Mouse (Mus musculus) heart, adult 2 months (tissue): ENCODE measurements at regions not wholly inside any gene's neighbourhood (a gene's known extent, or its start where the extent isn't known, plus 50 kb on each side); places are given as distances from the start of the nearest gene placed in this dataset.

Source experiments
- DNase-seq, 2 experiments: peaks; one replicate each; pipeline ENCODE4 v3.0.0; 2021
- H3K27ac ChIP-seq: fragments of 200-600 bp; 2 replicates; pipeline ENCODE4 v1.8.1; 2022
- H3K27me3 ChIP-seq: fragments of 200-500 bp; 2 replicates; pipeline ENCODE4 v1.6.1; 2012; ENCODE audit warnings: mild to moderate bottlenecking, low read length, inconsistent platforms, mixed read lengths; ENCODE audit not compliant: control insufficient read depth, insufficient read depth
- H3K36me3 ChIP-seq: fragments of 200-500 bp; 2 replicates; pipeline ENCODE4 v1.6.1; 2012; ENCODE audit warnings: low read length, inconsistent platforms; ENCODE audit not compliant: control insufficient read depth, insufficient read depth
- H3K4me1 ChIP-seq: fragments of 200-500 bp; 2 replicates; pipeline ENCODE4 v1.6.1; 2011; ENCODE audit warnings: low read length; ENCODE audit not compliant: control insufficient read depth, insufficient read depth
- H3K4me3 ChIP-seq: fragments of 200-600 bp; 2 replicates; pipeline ENCODE4 v1.8.1; 2022
- H3K79me2 ChIP-seq: fragments of 200-500 bp; replicated peaks from 2 replicates; pipeline ENCODE4 v1.6.1; 2012; ENCODE audit warnings: mild to moderate bottlenecking, inconsistent platforms, low read length, moderate library complexity, mixed read lengths; ENCODE audit not compliant: control insufficient read depth, insufficient read depth
- H3K9ac ChIP-seq: fragments of 200-500 bp; 2 replicates; pipeline ENCODE4 v1.6.1; 2012; ENCODE audit warnings: low read depth, mild to moderate bottlenecking, control low read depth, inconsistent platforms, low read length, mixed read lengths
- CTCF ChIP-seq: fragments of 200-600 bp; IDR thresholded peaks from 2 replicates; pipeline ENCODE4 v1.8.1; 2022; ENCODE audit warnings: antibody characterized with exemption, mild to moderate bottlenecking, moderate library complexity
- EP300 ChIP-seq: fragments of 200-500 bp; IDR thresholded peaks from 2 replicates; pipeline ENCODE4 v1.6.1; 2011; ENCODE audit warnings: low read depth, low read length, control low read depth; ENCODE audit not compliant: insufficient read depth
- POLR2A ChIP-seq: fragments of 200-500 bp; IDR thresholded peaks from 2 replicates; pipeline ENCODE4 v1.6.1; 2011; ENCODE audit warnings: mild to moderate bottlenecking, low read depth, low read length, control low read depth; ENCODE audit not compliant: insufficient read depth
- WGBS: fragments of 180-500 bp; shearing (Covaris S2); methylation state at CpG from one replicate; pipeline ENCODE4 v1.1.7; 2018; 5-methylcytosine and 5-hydroxymethylcytosine counted together
- intact Hi-C: fragments of 180-260 bp; cut with DNase I; formaldehyde crosslinking; loops from one replicate; pipeline ENCODE4 v1.15.1; 2025

DNA sequence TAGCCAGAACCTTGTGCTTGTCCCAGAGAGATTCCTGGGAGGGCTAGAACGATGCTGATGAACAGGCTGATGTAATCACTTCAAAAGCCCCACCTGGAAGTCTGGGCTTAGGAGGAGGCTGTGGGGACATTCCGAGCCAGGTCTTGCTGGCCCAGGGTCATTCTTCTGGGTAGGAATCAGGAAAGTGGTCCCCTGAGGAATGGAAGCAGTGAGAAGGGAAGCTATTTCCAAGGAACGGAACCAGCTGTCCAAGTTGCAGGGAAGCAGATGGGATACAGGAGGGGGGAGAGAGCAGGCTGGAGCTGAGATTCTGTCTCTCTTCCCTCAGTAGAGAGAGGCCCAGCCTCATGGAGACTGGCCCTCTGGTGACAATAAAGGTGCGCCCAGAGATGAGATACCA is 243.9 kb downstream of the Tcf7l2 start:
- intact Hi-C loops = no loop called here
- no peak overlapping the region for H3K27ac ChIP-seq
- DNase-seq = peak; percentile 29 to 52
- H3K36me3 ChIP-seq = no peaks in the 10 kb centered on the region
- H3K4me3 ChIP-seq = no peak overlapping the region
- H3K4me1 ChIP-seq = no peaks in the 10 kb centered on the region
- no peaks in the 10 kb centered on the region for H3K79me2 ChIP-seq
- no peak overlapping the region for H3K9ac ChIP-seq
- no peak for TF ChIP-seq CTCF
- TF ChIP-seq EP300 = no peak
- TF ChIP-seq POLR2A = no peak
- 39% methylated on average over 4 of the region's 4 CpGs for WGBS
- H3K27me3 ChIP-seq = no peaks in the 10 kb centered on the region

DNA sequence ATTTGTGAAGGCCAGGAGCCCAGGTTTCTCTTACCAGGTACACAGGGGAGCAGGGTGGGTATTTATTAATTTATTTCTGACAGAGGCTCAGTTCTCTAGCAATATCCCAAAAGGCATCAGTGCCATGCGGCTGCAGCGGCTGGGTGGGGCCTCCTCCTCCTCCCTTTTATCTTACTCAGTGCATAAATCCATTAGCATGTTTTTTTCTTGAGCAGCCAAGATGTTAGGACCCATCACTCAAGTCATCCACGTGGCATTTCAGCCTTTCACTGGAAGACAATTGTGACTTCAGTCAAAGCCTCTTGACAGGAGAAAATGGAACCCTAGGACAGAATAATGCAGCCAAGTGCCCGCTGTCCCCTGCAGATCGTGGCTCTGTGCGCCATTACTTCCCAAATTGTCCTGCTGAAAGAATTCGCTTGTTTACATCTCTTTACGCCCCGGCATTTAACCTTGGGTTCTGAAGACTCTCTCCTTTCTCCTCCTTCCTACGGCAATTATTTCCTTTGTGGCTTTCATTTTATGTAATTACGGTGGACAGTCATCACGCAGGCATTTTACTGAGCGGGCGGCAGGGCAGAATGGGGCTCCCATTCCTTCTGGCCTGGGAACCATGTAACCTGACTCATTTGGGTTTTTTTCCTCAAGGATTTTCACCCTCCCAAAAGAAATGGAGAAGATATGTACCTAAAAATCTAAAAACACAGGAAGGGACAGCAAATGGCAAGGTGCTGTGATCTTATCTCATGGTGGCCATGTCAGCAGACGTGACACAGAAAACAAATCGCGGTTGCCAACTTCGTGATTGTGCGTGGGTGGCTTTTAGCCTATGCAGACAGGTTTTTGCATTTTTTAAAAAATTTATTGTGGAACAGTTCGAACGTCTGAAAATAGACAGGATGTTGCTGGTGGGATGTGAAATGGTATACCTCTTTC is 250.4 kb downstream of the Tcf7l2 start:
- intact Hi-C loops = no loop called here
- no peak for TF ChIP-seq CTCF
- no peak for TF ChIP-seq EP300
- no peak for TF ChIP-seq POLR2A
- H3K27me3 ChIP-seq = no peaks in the 10 kb centered on the region; the same call in 1 of the 2 replicates
- no peak overlapping the region for H3K4me3 ChIP-seq
- DNase-seq = no peak
- no peaks in the 10 kb centered on the region for H3K36me3 ChIP-seq
- H3K27ac ChIP-seq = no peak overlapping the region
- no peak overlapping the region for H3K9ac ChIP-seq
- 87% methylated on average over 21 of the region's 21 CpGs for WGBS
- H3K79me2 ChIP-seq = no peaks in the 10 kb centered on the region
- no peaks in the 10 kb centered on the region for H3K4me1 ChIP-seq

GRCm38 (mm10) chr19:55992727-55993066 is 251.1 kb downstream of the Tcf7l2 start:
- no peak for DNase-seq
- H3K27me3 ChIP-seq = no peaks in the 10 kb centered on the region; the same call in 1 of the 2 replicates
- no peaks in the 10 kb centered on the region for H3K4me1 ChIP-seq
- WGBS = 95% methylated on average over 5 of the region's 5 CpGs
- no peaks in the 10 kb centered on the region for H3K79me2 ChIP-seq
- H3K36me3 ChIP-seq = no peaks in the 10 kb centered on the region
- no peak overlapping the region for H3K9ac ChIP-seq
- TF ChIP-seq CTCF (no peak), EP300 (no peak)
- no peak overlapping the region for H3K27ac ChIP-seq
- H3K4me3 ChIP-seq = no peak overlapping the region
- intact Hi-C loops = no loop called here

- Histone ChIP-seq H3K4me3 (no peak overlapping the region), H3K79me2 (no peaks in the 10 kb centered on the region), H3K9ac (no peak overlapping the region), H3K36me3 (no peaks in the 10 kb centered on the region), H3K27me3 (no peaks in the 10 kb centered on the region; the same call in 1 of the 2 replicates), H3K27ac (no peak overlapping the region), H3K4me1 (no peaks in the 10 kb centered on the region)
- DNase-seq = no peak
- no peak for TF ChIP-seq POLR2A
- no peak for TF ChIP-seq EP300
- TF ChIP-seq CTCF = no peak
- 70% methylated on average over 2 of the region's 2 CpGs for WGBS
- intact Hi-C loops = no loop called here
Measured at GRCm38 (mm10) chr19:55995721-55996120, 254.1 kb downstream of the Tcf7l2 start.

GRCm38 (mm10) chr19:55998454-55999180 is 257.0 kb downstream of the Tcf7l2 start:
- no peaks in the 10 kb centered on the region for H3K4me1 ChIP-seq
- H3K79me2 ChIP-seq = no peaks in the 10 kb centered on the region
- H3K9ac ChIP-seq = no peak overlapping the region
- intact Hi-C loops = no loop called here
- H3K36me3 ChIP-seq = no peaks in the 10 kb centered on the region
- H3K27me3 ChIP-seq = peaks cover 1% of the 10 kb centered on the region; the same call in 1 of the 2 replicates
- no peak overlapping the region for H3K27ac ChIP-seq
- TF ChIP-seq POLR2A (no peak), EP300 (no peak), CTCF (no peak)
- WGBS = 93% methylated on average over 15 of the region's 15 CpGs
- H3K4me3 ChIP-seq = no peak overlapping the region
- no peak for DNase-seq

GRCm38 (mm10) chr19:55999409-55999808 is 257.8 kb downstream of the Tcf7l2 start:
- no peaks in the 10 kb centered on the region for H3K4me1 ChIP-seq
- WGBS = 82% methylated on average over 3 of the region's 3 CpGs
- no peaks in the 10 kb centered on the region for H3K79me2 ChIP-seq
- H3K36me3 ChIP-seq = no peaks in the 10 kb centered on the region
- no peak overlapping the region for H3K9ac ChIP-seq
- TF ChIP-seq CTCF (no peak), POLR2A (no peak), EP300 (no peak)
- DNase-seq = no peak
- no peak overlapping the region for H3K27ac ChIP-seq
- intact Hi-C loops = no loop called here
- peaks cover 1% of the 10 kb centered on the region; the same call in 1 of the 2 replicates for H3K27me3 ChIP-seq
- no peak overlapping the region for H3K4me3 ChIP-seq
